Mouse (Mus musculus) bone marrow, adult 2 months (tissue): ENCODE measurements around the gene Sarm1.

ENCODE experiments used
- CTCF ChIP-seq: fragments of 200-500 bp; IDR thresholded peaks from 2 replicates; pipeline ENCODE4 v1.5.1; 2011; ENCODE audit warnings: low read length, control low read depth; ENCODE audit not compliant: control insufficient read depth, insufficient read depth
- POLR2A ChIP-seq: fragments of 200-500 bp; IDR thresholded peaks from 2 replicates; pipeline ENCODE4 v1.6.1; 2011; ENCODE audit warnings: low read depth, mild to moderate bottlenecking, control low read depth, low read length, borderline replicate concordance; ENCODE audit not compliant: control insufficient read depth

DNA sequence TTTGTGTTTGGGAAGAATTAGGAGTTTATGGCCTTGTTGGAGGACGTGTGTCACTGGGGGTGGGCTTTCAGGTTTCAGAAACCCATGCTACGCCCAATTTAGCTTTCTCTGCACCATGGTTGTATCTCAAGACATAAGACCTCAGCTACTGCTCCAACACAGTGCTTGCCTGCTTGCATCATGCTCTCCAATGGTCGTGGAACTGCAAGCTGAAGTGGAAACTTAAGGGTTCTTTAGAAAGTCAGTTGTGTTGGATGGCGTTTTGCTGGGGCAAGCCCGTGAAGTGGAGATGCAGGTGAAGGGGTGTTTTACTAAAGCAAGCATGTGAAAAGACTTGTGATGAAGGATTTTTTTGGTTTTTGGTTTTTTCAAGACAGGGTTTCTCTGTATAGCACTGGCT, 54.4 kb downstream of the Sarm1 start:
- TF ChIP-seq POLR2A (no peak), CTCF (no peak)
